ENCODE assay signal across 29 mouse cellular contexts in the genomic region with DNA sequence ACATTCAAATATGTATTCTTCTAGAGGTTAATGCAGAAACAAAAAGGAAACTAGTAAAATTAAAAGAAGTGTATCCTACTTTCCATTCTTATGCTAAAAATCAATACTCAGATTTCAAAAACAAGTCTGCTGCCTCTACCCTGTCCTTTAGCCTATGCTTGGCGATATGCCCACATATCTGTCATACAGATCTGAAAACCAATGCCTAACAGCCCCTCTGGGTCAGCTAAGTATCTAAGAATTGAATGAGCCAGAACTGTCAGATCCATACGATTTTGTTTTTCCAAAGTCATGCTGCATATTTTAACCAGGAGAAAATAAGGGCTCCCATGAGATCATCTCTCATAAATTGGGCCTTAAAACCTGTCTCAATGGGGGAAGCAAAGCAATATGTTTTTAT.
DNase-seq lines count a peak whose midpoint lies in the region; ATAC-seq and TF ChIP-seq lines count a peak whose summit lies in the region.
"Had no signal": no experiment of that assay in that cellular context is flagged by ENCODE, and none has a peak within 500 bp of the region (broad histone marks: within the 10 kb centered on the region; RNA-seq: fewer than 3 reads in every experiment).

No protein-coding gene starts in this region.

- no peaks in the 10 kb centered on the region for H3K36me3 ChIP-seq in hindbrain, postnatal 0 days (ENCODE audit: insufficient read depth, low read length)
- no peaks in the 10 kb centered on the region for H3K36me3 ChIP-seq in hindbrain, embryonic 10.5 days
- H3K36me3 ChIP-seq: embryonic facial prominence, embryonic 15.5 days; forebrain, embryonic 12.5 days; heart, embryonic 12.5 days; limb, embryonic 15.5 days; liver, embryonic 13.5 days; neural tube, embryonic 12.5 days had no signal

- no peak overlapping the region for H3K27ac ChIP-seq in hindbrain, postnatal 0 days
- no peak overlapping the region for H3K27ac ChIP-seq in hindbrain, embryonic 10.5 days
- H3K27ac ChIP-seq: embryonic facial prominence, embryonic 15.5 days; forebrain, embryonic 12.5 days; heart, adult 2 months; hindbrain, embryonic 14.5 days; limb, embryonic 15.5 days; liver, embryonic 13.5 days; neural tube, embryonic 12.5 days had no signal

- DNase-seq in hindbrain, postnatal 0 days (ENCODE audit: low spot score) = peak; percentile 14
- DNase-seq in hindbrain, embryonic 10.5 days (ENCODE audit: low spot score) = no peak
- DNase-seq in kidney, postnatal 4 days = peak; percentile 5 to 14
- DNase-seq in kidney, adult 8-10 months = no peak
- DNase-seq in urinary bladder, postnatal 14 days (ENCODE audit: low spot score) = peak; percentile 5
- no peak for DNase-seq in urinary bladder, adult 18-20 months (ENCODE audit: low spot score in 2 of 2)
- no peak for DNase-seq in retina, embryonic 14.5 days (ENCODE audit: low spot score)
- no peak for DNase-seq in urinary bladder, postnatal 36 days (ENCODE audit: low spot score in 2 of 2)
- DNase-seq: adrenal gland, postnatal 10 days; cerebellum, adult 11 months; cerebellum, adult 9-10 months; forebrain, postnatal 0 days; heart, adult 2 months; heart, postnatal 4 days; kidney, adult 18-20 months; layer of hippocampus, adult 9-11 months; liver, embryonic 13.5 days; lung, adult 18-20 months; lung, postnatal 14 days; thymus, postnatal 4 days had no signal

- no peak overlapping the region for H3K9ac ChIP-seq in hindbrain, postnatal 0 days (replicated peaks; ENCODE audit: low read length)
- H3K9ac ChIP-seq: embryonic facial prominence, embryonic 15.5 days; forebrain, embryonic 12.5 days; forebrain, postnatal 0 days; heart, embryonic 12.5 days; hindbrain, embryonic 14.5 days; limb, embryonic 15.5 days; liver, embryonic 13.5 days; neural tube, embryonic 12.5 days had no signal

- no peak for TF ChIP-seq CTCF in hindbrain, postnatal 0 days (IDR thresholded peaks at IDR 0.05; ENCODE audit: low read depth)

- no peaks in the 10 kb centered on the region for H3K4me1 ChIP-seq in hindbrain, postnatal 0 days (ENCODE audit: insufficient read depth, low read length)
- no peaks in the 10 kb centered on the region for H3K4me1 ChIP-seq in hindbrain, embryonic 10.5 days (replicated peaks)
- H3K4me1 ChIP-seq: embryonic facial prominence, embryonic 15.5 days; forebrain, embryonic 12.5 days; heart, embryonic 12.5 days; limb, embryonic 15.5 days; liver, embryonic 13.5 days; neural tube, embryonic 12.5 days had no signal

- no peak for ATAC-seq in hindbrain, postnatal 0 days
- ATAC-seq: forebrain, postnatal 0 days; inflammation-experienced regulatory T-cells, adult 6 months had no signal

- H3K9me3 ChIP-seq in hindbrain, postnatal 0 days (ENCODE audit: low read length) = no peaks in the 10 kb centered on the region
- H3K9me3 ChIP-seq in hindbrain, embryonic 10.5 days = no peaks in the 10 kb centered on the region
- H3K9me3 ChIP-seq: embryonic facial prominence, embryonic 15.5 days; forebrain, embryonic 12.5 days; heart, embryonic 12.5 days; limb, embryonic 15.5 days; liver, embryonic 13.5 days; neural tube, embryonic 12.5 days had no signal

- no peak overlapping the region for H3K4me3 ChIP-seq in hindbrain, postnatal 0 days (ENCODE audit: low read length)
- no peak overlapping the region for H3K4me3 ChIP-seq in hindbrain, embryonic 10.5 days
- H3K4me3 ChIP-seq: embryonic facial prominence, embryonic 15.5 days; forebrain, embryonic 12.5 days; heart, adult 2 months; heart, embryonic 12.5 days; limb, embryonic 15.5 days; liver, embryonic 13.5 days; myocyte; neural tube, embryonic 12.5 days had no signal

- H3K27me3 ChIP-seq in hindbrain, postnatal 0 days (ENCODE audit: insufficient read depth, low read length) = no peaks in the 10 kb centered on the region
- no peaks in the 10 kb centered on the region for H3K27me3 ChIP-seq in hindbrain, embryonic 10.5 days (ENCODE audit: insufficient read depth, poor library complexity, severe bottlenecking)
- H3K27me3 ChIP-seq: embryonic facial prominence, embryonic 15.5 days; forebrain, embryonic 12.5 days; heart, embryonic 12.5 days; limb, embryonic 15.5 days; liver, embryonic 13.5 days; neural tube, embryonic 12.5 days had no signal

- H3K4me2 ChIP-seq in hindbrain, postnatal 0 days (ENCODE audit: low read depth, low read length) = no peak overlapping the region
- H3K4me2 ChIP-seq: embryonic facial prominence, embryonic 15.5 days; forebrain, embryonic 12.5 days; heart, embryonic 12.5 days; hindbrain, embryonic 14.5 days; limb, embryonic 15.5 days; liver, embryonic 13.5 days; midbrain, embryonic 11.5 days; neural tube, embryonic 12.5 days had no signal

- WGBS in hindbrain, postnatal 0 days = 51% methylated on average over 2 of the region's 2 CpGs
- WGBS in hindbrain, embryonic 10.5 days = 89% methylated on average over 2 of the region's 2 CpGs

Comparison
In these comparisons a context has a peak if more than half of its experiments do, and no peak if none do; other contexts are left out.
1. DNase-seq: peak in hindbrain, postnatal 0 days (single experiment), kidney, postnatal 4 days (2 of 2) and urinary bladder, postnatal 14 days (single experiment); none in hindbrain, embryonic 10.5 days (single experiment), kidney, adult 8-10 months (0 of 2), urinary bladder, adult 18-20 months (0 of 2), retina, embryonic 14.5 days (single experiment) and urinary bladder, postnatal 36 days (0 of 2).